Mouse (Mus musculus): ENCODE data around the gene Cltrn. TPM values are rescaled to one million over a fixed set of nuclear protein-coding genes. Genes with fewer than 3 reads are reported as not detected.

The Cltrn gene
- total and polyA plus RNA-seq, 3 experiments = not detected

DNA sequence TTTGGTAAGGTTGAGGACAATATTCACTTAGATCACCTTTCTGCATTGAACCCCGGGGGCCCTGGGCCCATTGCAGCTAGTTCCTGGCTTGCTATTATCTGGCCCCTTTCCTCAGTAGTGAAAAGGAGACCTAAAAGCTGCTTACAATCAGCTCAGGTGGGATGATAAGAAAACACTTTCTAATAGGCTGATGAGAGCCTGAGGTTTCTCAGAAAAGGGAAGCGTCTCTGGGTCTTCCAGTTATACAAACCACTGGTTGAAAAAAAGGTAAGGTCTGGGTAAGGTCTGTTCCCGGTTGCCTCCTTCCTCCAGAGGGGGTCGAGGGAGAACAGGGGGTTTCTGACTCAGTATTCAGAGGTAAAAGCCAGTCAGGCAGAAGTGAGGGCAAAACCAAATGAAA is 29.6 kb upstream of the Cltrn start:
- Histone ChIP-seq H3K4me1 (ENCODE audit: control insufficient read depth, insufficient read depth, low read length) (no peaks in the 10 kb centered on the region), H3K36me3 (ENCODE audit: control insufficient read depth, insufficient read depth, low read length) (no peaks in the 10 kb centered on the region), H3K79me2 (replicated peaks; ENCODE audit: control insufficient read depth, insufficient read depth, low read length) (no peaks in the 10 kb centered on the region), H3K9ac (ENCODE audit: low read depth, low read length) (no peak overlapping the region), H3K27me3 (ENCODE audit: control insufficient read depth, insufficient read depth, low read length) (no peaks in the 10 kb centered on the region), H3K4me3 (no peak overlapping the region), H3K27ac (no peak overlapping the region)
- no peak for DNase-seq
- intact Hi-C loops (cut with DNase I) = no loop called here
- WGBS = 71% methylated on average over 4 of the region's 4 CpGs
- no peak for TF ChIP-seq POLR2A (IDR thresholded peaks at IDR 0.05; ENCODE audit: insufficient read depth, low read depth, low read length)
- TF ChIP-seq CTCF (IDR thresholded peaks at IDR 0.05) = no peak
- no peak for TF ChIP-seq EP300 (IDR thresholded peaks at IDR 0.05; ENCODE audit: insufficient read depth, low read depth, low read length)

DNA sequence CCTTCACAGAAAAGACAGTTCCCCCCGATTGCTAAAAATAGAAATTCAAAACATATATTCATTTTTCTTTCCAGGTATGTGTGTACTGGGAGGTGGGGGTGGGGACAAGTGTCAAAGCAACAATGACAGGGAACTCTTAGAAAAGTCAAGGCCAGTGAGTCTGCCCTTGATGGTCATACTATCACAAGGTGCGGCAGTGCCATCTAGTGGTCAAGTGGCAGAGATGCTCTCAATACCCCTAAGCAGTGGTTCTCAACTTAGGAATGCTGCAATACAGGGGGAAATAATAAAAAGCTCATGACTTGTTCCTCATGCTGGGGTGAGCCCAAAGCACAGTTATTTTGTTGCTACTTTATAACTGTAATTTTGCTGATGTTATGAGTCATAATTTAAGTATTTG is 22.4 kb upstream of the Cltrn start:
- Histone ChIP-seq H3K4me3 (no peak overlapping the region), H3K79me2 (replicated peaks; ENCODE audit: control insufficient read depth, insufficient read depth, low read length) (no peaks in the 10 kb centered on the region), H3K9ac (ENCODE audit: low read depth, low read length) (no peak overlapping the region), H3K27me3 (ENCODE audit: control insufficient read depth, insufficient read depth, low read length) (no peaks in the 10 kb centered on the region), H3K36me3 (ENCODE audit: control insufficient read depth, insufficient read depth, low read length) (no peaks in the 10 kb centered on the region), H3K27ac (no peak overlapping the region), H3K4me1 (ENCODE audit: control insufficient read depth, insufficient read depth, low read length) (no peaks in the 10 kb centered on the region)
- DNase-seq = peak; percentile 51 to 56
- TF ChIP-seq POLR2A (IDR thresholded peaks at IDR 0.05; ENCODE audit: insufficient read depth, low read depth, low read length) = no peak
- peak; percentile 89 for TF ChIP-seq CTCF (IDR thresholded peaks at IDR 0.05)
- TF ChIP-seq EP300 (IDR thresholded peaks at IDR 0.05; ENCODE audit: insufficient read depth, low read depth, low read length) = 0 out of 2 replicates have a peak, but pooled peaks have one; percentile 39
- intact Hi-C loops (cut with DNase I) = loop anchor here (1.0 to 2.0 kb wide), 2 partner anchors 10 to 1151 kb away; partner anchors contain the start of gene Siah1b
- WGBS = 14% methylated on average over 2 of the region's 2 CpGs

DNA sequence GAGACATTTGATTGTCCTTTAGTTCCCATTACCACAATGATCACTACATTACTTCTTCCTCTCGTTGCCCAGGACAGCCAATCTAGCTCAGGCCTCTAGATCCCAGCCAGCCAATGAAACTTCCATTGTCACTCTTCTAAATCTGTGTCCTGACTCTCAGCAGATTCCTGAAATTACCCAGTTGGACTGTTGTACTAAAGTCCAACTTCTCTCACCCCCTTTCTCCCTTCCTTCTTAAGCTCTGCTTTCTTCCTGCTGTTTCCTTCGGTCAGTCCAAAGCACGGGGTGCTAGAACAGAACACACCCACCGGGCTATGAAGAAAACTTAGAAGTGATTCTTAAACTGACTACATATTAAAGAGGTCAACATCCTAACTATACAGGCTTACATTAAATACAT is 19.7 kb upstream of the Cltrn start:
- no peak overlapping the region for H3K9ac ChIP-seq (ENCODE audit: low read depth, low read length)

DNA sequence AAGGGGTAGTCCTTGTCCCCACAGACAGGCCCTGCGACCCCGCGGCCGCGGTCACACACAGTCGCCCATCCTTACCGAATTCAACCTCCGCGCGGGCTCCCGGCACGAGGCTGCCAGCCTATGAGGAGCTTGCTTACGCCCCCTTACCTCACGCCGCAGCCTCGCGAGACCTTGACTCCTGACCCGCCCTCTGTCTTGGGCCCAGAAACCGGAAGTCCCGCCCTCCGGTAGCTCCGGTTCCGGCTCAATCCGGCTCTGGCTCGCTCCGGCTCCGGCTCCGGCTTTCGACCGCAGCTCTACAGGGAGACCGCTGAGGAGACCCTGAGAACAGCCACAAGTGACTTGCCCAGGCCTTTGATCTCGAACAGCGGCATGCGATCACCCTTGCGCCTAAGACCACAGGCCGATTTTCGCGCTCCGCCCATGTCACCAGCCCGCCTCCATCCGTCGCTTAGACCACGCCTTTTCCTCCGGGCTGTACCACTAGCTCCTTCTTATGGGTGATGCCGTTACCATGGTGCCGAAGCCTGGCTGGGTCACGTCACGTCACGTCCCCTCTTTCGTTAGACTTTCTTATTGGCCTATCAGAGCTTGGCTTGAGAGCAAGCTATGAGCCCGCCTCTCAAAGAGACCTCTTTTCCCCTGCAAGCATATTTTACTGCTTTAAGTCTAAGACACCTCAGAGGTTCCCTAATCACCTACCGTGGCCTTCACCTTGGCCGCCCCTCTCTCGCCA is 12.4 kb upstream of the Cltrn start, which contains the start of gene Siah1b:
Gene Siah1b, minus strand, starts transcription at position 454 of the 736 bp plus-strand sequence.
- Histone ChIP-seq H3K79me2 (replicated peaks; ENCODE audit: control insufficient read depth, insufficient read depth, low read length) (no peaks in the 10 kb centered on the region), H3K4me1 (ENCODE audit: control insufficient read depth, insufficient read depth, low read length) (no peaks in the 10 kb centered on the region), H3K27ac (peak within 1 kb of the TSS; percentile 99), H3K27me3 (ENCODE audit: control insufficient read depth, insufficient read depth, low read length) (no peaks in the 10 kb centered on the region), H3K4me3 (peak within 1 kb of the TSS; percentile 45), H3K9ac (ENCODE audit: low read depth, low read length) (peak within 1 kb of the TSS; percentile 94), H3K36me3 (ENCODE audit: control insufficient read depth, insufficient read depth, low read length) (no peaks in the 10 kb centered on the region)
- intact Hi-C loops (cut with DNase I) = loop anchor here (1.0 to 5.0 kb wide), 5 partner anchors 10 to 341 kb away; partner anchors contain the start of genes Ap1s2, Piga and Zrsr2
- peak; percentile 92 to 93 for DNase-seq
- TF ChIP-seq EP300 (IDR thresholded peaks at IDR 0.05; ENCODE audit: insufficient read depth, low read depth, low read length) (peak; percentile 43; the same call in 1 of the 2 replicates), POLR2A (IDR thresholded peaks at IDR 0.05; ENCODE audit: insufficient read depth, low read depth, low read length) (peak; percentile 33; the same call in 1 of the 2 replicates), CTCF (IDR thresholded peaks at IDR 0.05) (no peak)
- WGBS = 22% methylated on average over 54 of the region's 54 CpGs

More for the DNA sequence above, 19.7 kb upstream of the Cltrn start:
- no peak for DNase-seq
- H3K27ac ChIP-seq = no peak overlapping the region
- intact Hi-C loops (cut with DNase I) = no loop called here
- no peak for TF ChIP-seq CTCF (IDR thresholded peaks at IDR 0.05)
- TF ChIP-seq EP300 (IDR thresholded peaks at IDR 0.05; ENCODE audit: insufficient read depth, low read depth, low read length) = no peak
- TF ChIP-seq POLR2A (IDR thresholded peaks at IDR 0.05; ENCODE audit: insufficient read depth, low read depth, low read length) = no peak
- no peaks in the 10 kb centered on the region for H3K27me3 ChIP-seq (ENCODE audit: control insufficient read depth, insufficient read depth, low read length)
- no peak overlapping the region for H3K4me3 ChIP-seq
- H3K36me3 ChIP-seq (ENCODE audit: control insufficient read depth, insufficient read depth, low read length) = no peaks in the 10 kb centered on the region
- H3K79me2 ChIP-seq (replicated peaks; ENCODE audit: control insufficient read depth, insufficient read depth, low read length) = no peaks in the 10 kb centered on the region
- WGBS = 70% methylated on average over 4 of the region's 4 CpGs
- no peaks in the 10 kb centered on the region for H3K4me1 ChIP-seq (ENCODE audit: control insufficient read depth, insufficient read depth, low read length)

DNA sequence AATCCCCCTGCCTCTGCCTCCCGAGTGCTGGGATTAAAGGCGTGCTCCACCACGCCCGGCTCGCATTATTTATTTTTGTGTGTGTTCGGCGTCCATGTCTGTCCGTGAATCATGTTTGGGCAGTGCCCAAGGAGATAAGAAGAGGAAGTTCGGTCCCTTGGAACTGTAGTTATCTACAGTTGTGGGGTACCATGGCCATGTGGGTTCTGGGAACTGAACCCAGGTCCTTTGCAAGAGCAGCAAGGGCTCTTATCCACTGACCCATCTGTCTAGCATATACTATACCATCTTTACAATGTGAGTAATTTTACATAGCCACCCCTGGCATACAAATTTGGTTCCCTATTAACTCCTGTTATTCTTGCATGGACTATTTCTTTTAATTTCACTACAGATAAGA is 6.6 kb upstream of the Cltrn start:
- H3K27ac ChIP-seq = no peak overlapping the region
- no peaks in the 10 kb centered on the region for H3K27me3 ChIP-seq (ENCODE audit: control insufficient read depth, insufficient read depth, low read length)
- TF ChIP-seq EP300 (IDR thresholded peaks at IDR 0.05; ENCODE audit: insufficient read depth, low read depth, low read length) (no peak), POLR2A (IDR thresholded peaks at IDR 0.05; ENCODE audit: insufficient read depth, low read depth, low read length) (no peak), CTCF (IDR thresholded peaks at IDR 0.05) (no peak)
- DNase-seq = no peak
- no peak overlapping the region for H3K4me3 ChIP-seq
- WGBS = 78% methylated on average over 9 of the region's 9 CpGs
- no peaks in the 10 kb centered on the region for H3K36me3 ChIP-seq (ENCODE audit: control insufficient read depth, insufficient read depth, low read length)
- intact Hi-C loops (cut with DNase I) = no loop called here
- no peaks in the 10 kb centered on the region for H3K4me1 ChIP-seq (ENCODE audit: control insufficient read depth, insufficient read depth, low read length)
- no peaks in the 10 kb centered on the region for H3K79me2 ChIP-seq (replicated peaks; ENCODE audit: control insufficient read depth, insufficient read depth, low read length)
- H3K9ac ChIP-seq (ENCODE audit: low read depth, low read length) = no peak overlapping the region

DNA sequence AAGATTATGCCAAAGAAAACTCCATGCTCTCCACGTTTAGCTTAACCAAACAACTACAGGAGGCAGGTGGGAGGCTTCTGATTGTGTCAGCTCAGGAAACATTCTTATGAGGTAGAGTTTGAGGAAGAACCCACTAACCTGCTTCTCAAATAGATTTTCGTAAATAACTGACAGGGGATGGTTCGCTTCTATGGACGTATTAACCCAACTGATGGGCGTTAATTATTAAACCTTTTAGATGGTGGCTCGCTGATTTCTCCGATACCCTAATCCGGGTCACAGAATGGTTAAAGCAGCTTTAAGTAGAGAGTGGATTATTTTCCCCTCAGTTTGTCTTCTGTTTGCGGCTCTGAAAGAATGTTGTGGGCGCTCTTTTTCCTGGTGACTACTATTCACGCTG is 1.3 kb downstream of the Cltrn start:
- intact Hi-C loops (cut with DNase I) = no loop called here
- WGBS = 83% methylated on average over 11 of the region's 11 CpGs
- Histone ChIP-seq H3K4me1 (ENCODE audit: control insufficient read depth, insufficient read depth, low read length) (no peaks in the 10 kb centered on the region; the same call in 1 of the 2 replicates), H3K9ac (ENCODE audit: low read depth, low read length) (no peak overlapping the region), H3K27ac (no peak overlapping the region), H3K79me2 (replicated peaks; ENCODE audit: control insufficient read depth, insufficient read depth, low read length) (no peaks in the 10 kb centered on the region), H3K36me3 (ENCODE audit: control insufficient read depth, insufficient read depth, low read length) (no peaks in the 10 kb centered on the region), H3K4me3 (no peak overlapping the region), H3K27me3 (ENCODE audit: control insufficient read depth, insufficient read depth, low read length) (no peaks in the 10 kb centered on the region)
- TF ChIP-seq CTCF (IDR thresholded peaks at IDR 0.05) = no peak
- no peak for TF ChIP-seq EP300 (IDR thresholded peaks at IDR 0.05; ENCODE audit: insufficient read depth, low read depth, low read length)
- TF ChIP-seq POLR2A (IDR thresholded peaks at IDR 0.05; ENCODE audit: insufficient read depth, low read depth, low read length) = no peak
- DNase-seq = no peak

Measured in heart, adult 2 months (tissue).